Mouse (Mus musculus) macrophage (primary cell): ENCODE measurements around the gene Gpsm1. TPM values are rescaled to one million over a fixed set of nuclear protein-coding genes. Genes with fewer than 3 reads are reported as not detected.
"Not testable (repeated sequence)": the region's sequence is repeated elsewhere in the genome, so short reads cannot be mapped to it uniquely, and the experiment has no call there.

Source experiments
- H3K27ac ChIP-seq: fragments of 350-480 bp; formaldehyde crosslinking; 2 replicates; pipeline ENCODE4 v1.9.0; 2021
- H3K36me3 ChIP-seq: fragments of 350-480 bp; formaldehyde crosslinking; 2 replicates; pipeline ENCODE4 v1.9.0; 2021; ENCODE audit errors: inconsistent target
- H3K4me3 ChIP-seq: fragments of 350-480 bp; formaldehyde crosslinking; 2 replicates; pipeline ENCODE4 v1.9.0; 2021; ENCODE audit errors: inconsistent target
- H3K79me2 ChIP-seq: fragments of 350-480 bp; formaldehyde crosslinking; 2 replicates; pipeline ENCODE4 v1.9.0; 2021; ENCODE audit errors: inconsistent target
- WGBS: methylation state at CpG from one replicate; pipeline ENCODE4 v1.1.7; 2026; ENCODE audit warnings: inconsistent platforms; ENCODE audit not compliant: missing documents; 5-methylcytosine and 5-hydroxymethylcytosine counted together
- polyA plus RNA-seq: library from polyadenylated mRNA; stranded (reverse); fragments of 250-400 nt; gene quantifications from 3 replicates; pipeline ENCODE4 v1.2.4, GENCODE M21; 2018; ENCODE audit warnings: inconsistent platforms

The Gpsm1 gene
- polyA plus RNA-seq, 1 experiment from 2014 or later, result 2.4 TPM

- H3K27ac ChIP-seq, result no peak overlapping the region
- H3K4me3 ChIP-seq, result no peak overlapping the region
- WGBS, result 85% methylated on average over 5 of the region's 5 CpGs
- H3K36me3 ChIP-seq, result peaks cover 32% of the 10 kb centered on the region
- H3K79me2 ChIP-seq, result peaks cover 24% of the 10 kb centered on the region
Measured at GRCm38 (mm10) chr2:26362991-26363390, 47.7 kb downstream of the Gpsm1 start.

GRCm38 (mm10) chr2:26363481-26363880, 48.2 kb downstream of the Gpsm1 start:
- H3K4me3 ChIP-seq, result no peak overlapping the region
- 95% methylated on average over 5 of the region's 5 CpGs for WGBS
- H3K79me2 ChIP-seq, result peaks cover 22% of the 10 kb centered on the region
- peaks cover 34% of the 10 kb centered on the region for H3K36me3 ChIP-seq
- no peak overlapping the region for H3K27ac ChIP-seq

- 90% methylated on average over 10 of the region's 10 CpGs for WGBS
- H3K27ac ChIP-seq, result no peak overlapping the region
- H3K79me2 ChIP-seq, result peaks cover 8% of the 10 kb centered on the region; the same call in 1 of the 2 replicates
- no peak overlapping the region for H3K4me3 ChIP-seq
- peaks cover 48% of the 10 kb centered on the region for H3K36me3 ChIP-seq
Measured at GRCm38 (mm10) chr2:26364738-26365465, 49.6 kb downstream of the Gpsm1 start.

- peaks cover 76% of the 10 kb centered on the region for H3K36me3 ChIP-seq
- H3K79me2 ChIP-seq, result no peaks in the 10 kb centered on the region
- no peak overlapping the region for H3K27ac ChIP-seq
- 96% methylated on average over 6 of the region's 6 CpGs for WGBS
- H3K4me3 ChIP-seq, result no peak overlapping the region
Measured at GRCm38 (mm10) chr2:26367911-26368310, 52.6 kb downstream of the Gpsm1 start.

GRCm38 (mm10) chr2:26368572-26368971, 53.3 kb downstream of the Gpsm1 start:
- Histone ChIP-seq H3K79me2 (no peaks in the 10 kb centered on the region), H3K36me3 (peaks cover 82% of the 10 kb centered on the region), H3K27ac (no peak overlapping the region), H3K4me3 (no peak overlapping the region)
- 83% methylated on average over 1 of the region's 1 CpGs for WGBS

- Histone ChIP-seq H3K27ac (no peak overlapping the region), H3K36me3 (peaks cover 91% of the 10 kb centered on the region), H3K79me2 (no peaks in the 10 kb centered on the region), H3K4me3 (no peak overlapping the region)
- WGBS, result 91% methylated on average over 8 of the region's 8 CpGs
Measured at GRCm38 (mm10) chr2:26372396-26372795, 57.1 kb downstream of the Gpsm1 start.

- Histone ChIP-seq H3K4me3 (peak within 1 kb of the TSS; percentile 70), H3K27ac (no peak within 1 kb of the TSS), H3K79me2 (peaks cover 17% of the 10 kb centered on the region; the same call in 1 of the 2 replicates), H3K36me3 (peaks cover 48% of the 10 kb centered on the region)
- under 1% methylated on average over 38 of the region's 38 CpGs for WGBS
Measured at GRCm38 (mm10) chr2:26380131-26380771, 64.9 kb downstream of the Gpsm1 start, which contains the start of gene Snapc4. Snapc4 (minus strand) TSS chr2:26380653.

GRCm38 (mm10) chr2:26380871-26381270, 65.6 kb downstream of the Gpsm1 start:
- Histone ChIP-seq H3K36me3 (peaks cover 52% of the 10 kb centered on the region), H3K79me2 (peaks cover 17% of the 10 kb centered on the region; the same call in 1 of the 2 replicates), H3K4me3 (peak overlapping the region; percentile 70)
- WGBS, result 61% methylated on average over 3 of the region's 6 CpGs
- H3K27ac ChIP-seq, result not testable (repeated sequence)

GRCm38 (mm10) chr2:26387713-26388112, 72.4 kb downstream of the Gpsm1 start:
- Histone ChIP-seq H3K27ac (no peak overlapping the region), H3K36me3 (peaks cover 68% of the 10 kb centered on the region), H3K79me2 (peaks cover 44% of the 10 kb centered on the region), H3K4me3 (no peak overlapping the region)
- WGBS, result 94% methylated on average over 3 of the region's 3 CpGs

GRCm38 (mm10) chr2:26388682-26389153, 73.4 kb downstream of the Gpsm1 start:
- peak overlapping the region; percentile 57 for H3K4me3 ChIP-seq
- peaks cover 68% of the 10 kb centered on the region for H3K36me3 ChIP-seq
- WGBS, result under 1% methylated on average over 43 of the region's 45 CpGs
- peaks cover 44% of the 10 kb centered on the region for H3K79me2 ChIP-seq
- H3K27ac ChIP-seq, result peak overlapping the region; percentile 1; the same call in 1 of the 2 replicates

GRCm38 (mm10) chr2:26389154-26389690, 73.9 kb downstream of the Gpsm1 start, which contains the start of the genes Entr1 and Pmpca:
Entr1 (minus strand) TSS chr2:26389316.
Pmpca (plus strand) TSS chr2:26389339.
- 1% methylated on average over 60 of the region's 60 CpGs for WGBS
- Histone ChIP-seq H3K27ac (peak within 1 kb of the TSS; percentile 60), H3K4me3 (peak within 1 kb of the TSS; percentile 96)

GRCm38 (mm10) chr2:26390954-26391353, 75.6 kb downstream of the Gpsm1 start:
- H3K4me3 ChIP-seq, result no peak overlapping the region
- 81% methylated on average over 3 of the region's 3 CpGs for WGBS

More at GRCm38 (mm10) chr2:26389154-26389690, 73.9 kb downstream of the Gpsm1 start, which contains the start of the genes Entr1 and Pmpca:
- Histone ChIP-seq H3K79me2 (peaks cover 44% of the 10 kb centered on the region), H3K36me3 (peaks cover 68% of the 10 kb centered on the region)

GRCm38 (mm10) chr2:26391617-26392016, 76.3 kb downstream of the Gpsm1 start:
- H3K36me3 ChIP-seq, result peaks cover 68% of the 10 kb centered on the region
- peaks cover 44% of the 10 kb centered on the region for H3K79me2 ChIP-seq
- 97% methylated on average over 6 of the region's 6 CpGs for WGBS
- H3K27ac ChIP-seq, result no peak overlapping the region
- no peak overlapping the region for H3K4me3 ChIP-seq

More at GRCm38 (mm10) chr2:26390954-26391353, 75.6 kb downstream of the Gpsm1 start:
- Histone ChIP-seq H3K27ac (no peak overlapping the region), H3K36me3 (peaks cover 68% of the 10 kb centered on the region), H3K79me2 (peaks cover 44% of the 10 kb centered on the region)
